Mouse (Mus musculus) urinary bladder, postnatal 25 days (tissue): ENCODE measurements around the gene Ccn1.

Source experiments
- DNase-seq: peaks from one replicate; pipeline ENCODE4 v3.0.0; 2022; ENCODE audit warnings: low spot score

Gene Ccn1

GRCm38 (mm10) chr3:145619621-145620365 lies 30.0 kb downstream of the Ccn1 start:
- DNase-seq: no peak

DNA sequence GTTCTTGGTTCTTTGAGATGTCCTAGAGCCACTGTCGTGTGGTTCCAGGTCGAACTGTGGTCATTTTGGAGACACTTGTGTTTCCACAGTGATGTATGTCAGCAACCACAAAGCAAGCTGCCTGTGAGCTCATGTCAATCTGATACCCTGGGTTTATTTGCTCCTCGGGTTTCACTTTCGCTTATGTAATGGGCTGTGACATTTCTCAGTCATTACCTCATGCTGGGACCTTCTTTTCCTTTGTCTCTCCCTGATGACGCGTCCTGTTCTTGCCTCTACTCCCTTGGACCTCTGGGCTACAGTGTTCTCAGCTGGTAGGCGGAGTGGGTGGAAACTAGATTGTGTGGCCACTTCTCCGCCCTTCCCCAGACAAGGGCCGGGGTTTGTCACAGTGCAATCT lies 31.5 kb downstream of the Ccn1 start:
- no peak for DNase-seq

DNA sequence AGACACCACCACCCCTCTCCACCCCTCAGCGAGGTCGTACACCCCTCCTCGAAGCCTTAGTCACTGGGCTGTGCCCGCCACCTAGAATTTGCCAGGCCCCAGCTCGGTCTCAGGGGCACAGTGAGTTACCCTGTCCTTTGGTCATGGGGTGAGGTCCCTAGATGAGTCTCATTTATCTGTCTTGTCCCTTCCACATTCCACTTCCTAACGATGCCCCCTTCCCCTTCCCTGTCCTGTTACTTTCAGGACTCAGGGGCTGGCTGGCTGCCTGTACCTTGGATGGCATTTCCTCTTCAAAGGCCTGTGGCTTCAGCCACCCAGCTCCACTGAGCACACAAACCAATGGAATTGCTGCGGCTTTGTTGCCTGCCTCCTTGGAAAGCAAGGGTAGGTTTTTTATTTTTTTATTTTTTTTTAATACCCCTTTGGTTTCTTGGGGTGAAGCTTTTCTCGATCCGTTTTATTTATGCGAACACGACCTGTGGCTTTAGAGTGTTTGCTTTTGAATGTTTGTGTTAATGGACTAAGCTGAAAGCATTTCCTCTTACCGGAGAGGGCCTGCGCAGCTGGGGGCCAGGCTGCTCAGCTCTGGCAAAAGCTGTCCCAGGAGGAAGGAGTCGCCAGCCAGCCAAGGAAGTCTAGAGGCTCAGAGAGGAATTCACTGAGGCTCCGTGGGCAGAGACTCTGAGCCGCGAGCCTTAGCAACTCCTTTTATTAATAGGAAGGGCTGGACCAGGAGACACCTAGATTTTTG lies 35.2 kb downstream of the Ccn1 start:
- DNase-seq: no peak

- DNase-seq: no peak
Observed at GRCm38 (mm10) chr3:145613234-145613633, 36.5 kb downstream of the Ccn1 start.

DNA sequence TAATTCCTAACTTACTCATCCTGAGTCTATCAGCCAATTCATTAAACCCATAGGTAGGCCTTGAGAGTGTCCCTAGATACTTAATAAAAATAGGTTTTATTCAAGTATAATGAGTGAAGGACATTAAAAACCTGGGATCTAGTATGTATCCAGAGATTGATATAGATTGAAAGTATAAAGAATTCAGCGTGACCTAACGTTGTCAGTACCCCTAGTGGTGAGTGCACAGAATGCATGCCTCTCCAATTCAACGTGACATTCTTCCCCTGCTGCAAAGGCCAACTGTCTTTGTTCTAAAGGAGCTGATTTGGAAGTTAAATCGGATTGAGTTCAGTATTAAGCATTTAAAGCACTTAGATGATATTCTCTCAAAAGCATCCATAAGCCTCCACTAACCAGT lies 37.1 kb downstream of the Ccn1 start:
- no peak for DNase-seq

DNA sequence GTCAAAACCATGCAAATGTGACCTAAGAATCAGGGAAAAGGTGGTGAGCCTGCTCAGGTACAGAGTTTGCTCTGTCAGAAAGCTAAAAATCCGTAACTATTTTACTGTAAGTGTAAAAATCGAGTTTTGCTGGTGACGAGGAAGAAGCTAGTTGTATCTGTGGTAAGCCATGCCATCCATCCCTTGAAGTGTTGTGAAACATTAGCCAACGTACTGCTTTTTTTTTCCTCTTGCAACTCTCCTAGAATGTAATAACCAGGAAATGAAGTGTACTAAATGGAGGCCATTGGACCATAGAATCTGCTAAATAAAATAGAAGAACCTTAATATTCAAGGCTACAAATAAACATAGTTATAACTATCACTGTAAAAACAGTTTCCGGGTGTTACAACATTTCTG lies 41.5 kb downstream of the Ccn1 start:
- no peak for DNase-seq

GRCm38 (mm10) chr3:145605437-145606123 lies 44.2 kb downstream of the Ccn1 start:
- DNase-seq: no peak

DNA sequence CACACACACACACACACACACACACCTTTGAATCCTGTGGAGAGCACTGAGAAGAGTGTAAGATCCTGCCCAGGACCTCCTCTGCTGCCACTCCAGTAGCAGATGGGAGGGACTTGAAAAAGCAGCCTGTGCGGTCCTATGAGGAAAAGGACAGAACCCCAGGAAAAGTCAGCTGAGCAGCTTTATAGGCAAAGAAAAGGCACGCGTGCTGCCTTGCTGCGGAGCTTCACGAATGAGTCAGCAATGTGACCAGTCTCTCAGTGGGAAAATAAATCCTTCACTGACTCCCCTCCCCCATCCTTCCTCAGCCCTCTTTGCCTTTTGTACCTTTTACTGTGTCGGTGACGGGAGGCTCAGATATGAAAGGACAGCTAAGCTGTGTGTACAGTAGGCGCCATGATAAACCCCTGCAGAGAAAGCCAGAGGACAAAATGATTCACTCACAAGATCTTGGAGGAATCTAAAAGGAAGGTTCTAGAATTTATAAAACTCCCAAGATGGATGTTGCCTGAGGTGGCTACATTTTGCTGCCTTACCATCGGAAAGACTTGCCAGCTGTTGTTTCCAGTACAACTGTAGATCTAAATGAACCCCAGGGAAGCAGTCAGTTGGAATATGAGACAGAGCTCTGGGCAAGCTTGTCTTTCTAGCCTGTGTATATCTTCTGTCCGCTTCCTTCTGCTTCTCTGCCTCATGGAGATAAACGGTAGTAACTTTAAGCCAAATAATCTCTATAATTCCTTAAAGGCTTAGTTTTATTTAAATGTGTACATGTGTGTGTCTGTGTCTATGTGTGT lies 47.2 kb downstream of the Ccn1 start:
- peak; percentile 12 for DNase-seq

GRCm38 (mm10) chr3:145601345-145601744 lies 48.4 kb downstream of the Ccn1 start:
- DNase-seq: no peak

DNA sequence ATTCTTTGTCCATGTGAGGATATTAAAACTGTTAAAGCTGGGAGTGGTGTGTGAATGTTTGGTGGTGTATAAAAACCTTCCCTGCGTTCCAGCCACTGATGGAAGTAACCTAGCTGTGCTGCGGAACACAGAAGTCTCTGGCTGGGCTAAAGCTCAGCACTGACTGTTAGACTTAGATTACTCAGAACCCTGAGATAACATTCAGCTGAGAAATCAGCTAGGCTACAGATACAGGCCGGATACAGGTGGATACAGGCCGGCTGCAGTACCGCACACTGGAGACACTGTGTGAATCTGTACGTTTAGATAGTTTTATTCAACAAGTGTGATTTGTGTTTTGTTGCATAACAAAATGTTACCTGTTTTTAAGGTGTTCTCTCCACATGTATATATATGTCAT lies 49.0 kb downstream of the Ccn1 start:
- no peak for DNase-seq

DNA sequence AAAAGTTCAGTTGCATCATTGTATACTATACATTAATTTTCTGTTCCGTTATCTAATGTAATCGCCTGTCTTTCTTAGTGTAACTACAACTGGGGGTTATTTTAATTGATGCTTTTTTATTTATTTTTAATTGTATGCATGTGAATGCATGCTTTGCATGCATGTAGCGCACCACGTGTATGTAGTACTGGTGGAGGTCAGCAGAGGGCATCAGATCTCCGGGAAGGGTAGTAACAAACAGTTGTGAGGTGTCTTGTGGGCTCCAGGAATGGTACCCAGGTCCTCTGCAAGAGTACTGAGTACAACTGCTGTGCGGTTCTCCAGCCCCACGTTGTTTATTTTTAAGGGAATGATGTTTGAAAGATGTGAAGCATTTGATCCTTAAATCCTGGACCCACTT lies 50.7 kb downstream of the Ccn1 start:
- DNase-seq: no peak
